Mouse (Mus musculus) liver, adult 2 months (tissue): ENCODE data around the gene Mrps34. TPM values are rescaled to one million over a fixed set of nuclear protein-coding genes. Genes with fewer than 3 reads are reported as not detected.

ENCODE experiments used
- DNase-seq: peaks from one replicate; pipeline ENCODE4 v3.0.0-alpha.2; 2011; ENCODE audit warnings: low read depth, low spot score; ENCODE audit errors: extremely low read depth
- H3K27ac ChIP-seq: fragments of 200-500 bp; replicated peaks from 2 replicates; pipeline ENCODE4 v1.5.1; 2012; ENCODE audit warnings: low read depth, mild to moderate bottlenecking, control low read depth, inconsistent platforms, low read length; ENCODE audit not compliant: insufficient read depth
- H3K27me3 ChIP-seq: fragments of 200-500 bp; 2 replicates; pipeline ENCODE4 v1.6.1; 2012; ENCODE audit warnings: mild to moderate bottlenecking, moderate library complexity, low read length, inconsistent platforms; ENCODE audit not compliant: control insufficient read depth, insufficient read depth
- H3K36me3 ChIP-seq: fragments of 200-500 bp; 2 replicates; pipeline ENCODE4 v1.6.1; 2012; ENCODE audit warnings: low read length, inconsistent platforms; ENCODE audit not compliant: control insufficient read depth, insufficient read depth
- H3K4me1 ChIP-seq: fragments of 200-500 bp; 2 replicates; pipeline ENCODE4 v1.6.1; 2011; ENCODE audit warnings: low read length; ENCODE audit not compliant: control insufficient read depth, insufficient read depth
- H3K4me3 ChIP-seq: fragments of 200-500 bp; 2 replicates; pipeline ENCODE4 v1.5.1; 2011; ENCODE audit warnings: low read depth, mild to moderate bottlenecking, control low read depth, low read length, moderate library complexity; ENCODE audit not compliant: insufficient read depth
- H3K79me2 ChIP-seq: fragments of 200-500 bp; 2 replicates; pipeline ENCODE4 v1.6.1; 2012; ENCODE audit warnings: inconsistent platforms, mild to moderate bottlenecking, low read length, moderate library complexity; ENCODE audit not compliant: control insufficient read depth, insufficient read depth
- H3K9ac ChIP-seq: fragments of 200-500 bp; 2 replicates; pipeline ENCODE4 v1.6.1; 2012; ENCODE audit warnings: low read depth, mild to moderate bottlenecking, control low read depth, inconsistent platforms, low read length
- CTCF ChIP-seq: fragments of 200-500 bp; IDR thresholded peaks from 2 replicates; pipeline ENCODE4 v1.5.1; 2011; ENCODE audit warnings: low read depth, low read length, control low read depth
- POLR2A ChIP-seq: fragments of 200-500 bp; IDR thresholded peaks from 2 replicates; pipeline ENCODE4 v1.6.1; 2011; ENCODE audit warnings: low read length, control low read depth; ENCODE audit not compliant: insufficient read depth; ENCODE audit errors: extremely low read depth
- WGBS: fragments of 180-500 bp; shearing (Covaris S2); methylation state at CpG from one replicate; pipeline ENCODE4 v1.1.7; 2018; 5-methylcytosine and 5-hydroxymethylcytosine counted together
- polyA plus RNA-seq: library from polyadenylated mRNA; depleted of rRNA; stranded (reverse); fragments of >200 nt; gene quantifications from 2 replicates; pipeline ENCODE4 v1.2.3, GENCODE M21; 2012
- total RNA-seq: library from RNA; depleted of rRNA; stranded (reverse); fragments of >200 nt; gene quantifications from 2 replicates; pipeline ENCODE4 v1.2.3, GENCODE M21; 2014

The Mrps34 gene
- total and polyA plus RNA-seq, 2 experiments = 47.5 to 124 TPM

GRCm38 (mm10) chr17:24898041-24898854 lies 3.3 kb downstream of the Mrps34 start:
- H3K4me3 ChIP-seq = no peak overlapping the region
- 89% methylated on average over 4 of the region's 4 CpGs for WGBS

DNA sequence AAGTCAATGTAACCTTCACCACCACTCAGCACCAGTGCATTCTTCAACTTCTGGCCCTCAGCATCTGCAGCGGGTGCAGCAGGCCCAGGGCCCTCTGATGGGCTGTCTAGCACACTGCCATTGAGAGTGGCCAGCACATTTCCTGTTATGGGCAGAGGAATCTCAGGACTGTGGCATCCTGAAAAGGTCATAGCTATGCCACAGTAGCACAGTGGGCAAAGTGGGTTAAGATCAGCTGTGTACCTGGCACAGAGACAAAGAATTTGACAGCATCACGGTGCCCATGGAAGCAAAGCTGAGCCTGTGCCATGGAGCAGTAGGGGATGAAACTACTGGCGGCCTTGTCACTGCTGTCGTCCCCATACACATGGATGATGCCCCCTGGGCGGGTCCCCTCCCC lies 4.2 kb downstream of the Mrps34 start:
- H3K4me1 ChIP-seq = peaks cover 14% of the 10 kb centered on the region
- TF ChIP-seq POLR2A (no peak), CTCF (no peak)
- H3K27me3 ChIP-seq = no peaks in the 10 kb centered on the region
- H3K4me3 ChIP-seq = no peak overlapping the region
- no peak overlapping the region for H3K9ac ChIP-seq
- no peak for DNase-seq
- WGBS = 75% methylated on average over 5 of the region's 5 CpGs
- peaks cover 11% of the 10 kb centered on the region; the same call in 1 of the 2 replicates for H3K79me2 ChIP-seq
- H3K27ac ChIP-seq = no peak overlapping the region
- peaks cover 17% of the 10 kb centered on the region for H3K36me3 ChIP-seq

More at GRCm38 (mm10) chr17:24898041-24898854, 3.3 kb downstream of the Mrps34 start:
- no peak overlapping the region for H3K9ac ChIP-seq
- no peak overlapping the region for H3K27ac ChIP-seq
- peaks cover 14% of the 10 kb centered on the region; the same call in 1 of the 2 replicates for H3K79me2 ChIP-seq
- no peak for DNase-seq
- H3K27me3 ChIP-seq = no peaks in the 10 kb centered on the region
- TF ChIP-seq POLR2A (no peak), CTCF (no peak)
- peaks cover 20% of the 10 kb centered on the region for H3K4me1 ChIP-seq
- H3K36me3 ChIP-seq = peaks cover 10% of the 10 kb centered on the region; the same call in 1 of the 2 replicates

DNA sequence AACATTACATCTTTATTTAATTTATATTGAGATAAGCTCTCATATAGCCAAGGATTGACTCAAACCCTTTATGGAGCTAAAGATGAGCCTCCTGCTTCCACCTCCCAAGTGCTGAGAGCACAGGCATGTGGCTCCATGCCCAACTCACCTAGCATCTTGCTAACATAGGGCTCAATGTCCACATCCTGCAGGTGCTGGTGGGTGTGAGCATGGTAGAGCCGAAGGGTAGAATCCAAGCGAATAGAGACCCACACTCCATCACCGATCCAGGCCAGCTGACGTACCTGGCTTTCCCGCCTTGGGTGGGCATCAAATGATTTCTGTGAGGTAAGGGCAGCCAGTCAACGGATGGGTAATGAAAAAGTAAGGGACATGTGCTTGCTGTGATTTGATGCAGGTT lies 5.1 kb downstream of the Mrps34 start:
- TF ChIP-seq CTCF = no peak
- TF ChIP-seq POLR2A = no peak
- peaks cover 9% of the 10 kb centered on the region; the same call in 1 of the 2 replicates for H3K79me2 ChIP-seq
- H3K27me3 ChIP-seq = no peaks in the 10 kb centered on the region
- WGBS = 94% methylated on average over 6 of the region's 6 CpGs
- H3K4me3 ChIP-seq = no peak overlapping the region
- no peak overlapping the region for H3K9ac ChIP-seq
- peaks cover 11% of the 10 kb centered on the region for H3K4me1 ChIP-seq
- DNase-seq = no peak
- peaks cover 20% of the 10 kb centered on the region for H3K36me3 ChIP-seq
- no peak overlapping the region for H3K27ac ChIP-seq

DNA sequence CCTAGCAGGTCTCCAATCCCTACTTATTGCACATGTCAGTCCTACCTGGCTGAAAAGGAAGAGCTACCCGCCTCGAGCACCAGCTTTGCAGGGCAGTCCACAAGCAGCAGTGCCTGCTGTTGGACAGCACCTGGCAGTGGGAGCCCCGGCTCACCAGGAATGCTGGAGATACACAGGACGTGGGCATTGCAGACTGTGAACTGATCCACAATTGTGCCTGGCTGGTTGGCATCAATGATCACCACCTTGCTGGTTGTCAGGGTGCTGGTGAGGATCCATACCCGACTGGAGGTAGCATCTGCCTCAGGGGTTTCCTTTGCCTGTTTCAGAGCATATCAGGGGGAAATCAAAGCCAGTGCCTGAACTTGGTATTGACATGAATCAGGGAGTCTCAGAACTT lies 7.2 kb downstream of the Mrps34 start:
- H3K36me3 ChIP-seq = peaks cover 29% of the 10 kb centered on the region

GRCm38 (mm10) chr17:24902671-24903474 lies 8.0 kb downstream of the Mrps34 start:
- Histone ChIP-seq H3K27ac (no peak overlapping the region), H3K9ac (no peak overlapping the region), H3K27me3 (no peaks in the 10 kb centered on the region), H3K4me3 (no peak overlapping the region), H3K4me1 (peaks cover 4% of the 10 kb centered on the region; the same call in 1 of the 2 replicates), H3K79me2 (no peaks in the 10 kb centered on the region), H3K36me3 (peaks cover 29% of the 10 kb centered on the region)
- 77% methylated on average over 9 of the region's 9 CpGs for WGBS
- no peak for DNase-seq
- TF ChIP-seq POLR2A = no peak
- TF ChIP-seq CTCF = peak; percentile 56

More for the DNA sequence above, 7.2 kb downstream of the Mrps34 start:
- Histone ChIP-seq H3K27me3 (no peaks in the 10 kb centered on the region), H3K79me2 (no peaks in the 10 kb centered on the region), H3K27ac (no peak overlapping the region), H3K4me3 (no peak overlapping the region), H3K9ac (no peak overlapping the region), H3K4me1 (peaks cover 4% of the 10 kb centered on the region)
- no peak for TF ChIP-seq POLR2A
- 94% methylated on average over 5 of the region's 5 CpGs for WGBS
- DNase-seq = no peak

GRCm38 (mm10) chr17:24903767-24904166 lies 8.9 kb downstream of the Mrps34 start:
- Histone ChIP-seq H3K9ac (no peak overlapping the region), H3K79me2 (no peaks in the 10 kb centered on the region), H3K4me1 (peaks cover 4% of the 10 kb centered on the region; the same call in 1 of the 2 replicates), H3K27ac (no peak overlapping the region), H3K27me3 (no peaks in the 10 kb centered on the region), H3K36me3 (peaks cover 32% of the 10 kb centered on the region), H3K4me3 (no peak overlapping the region)
- TF ChIP-seq POLR2A = no peak
- TF ChIP-seq CTCF = no peak
- no peak for DNase-seq
- WGBS = 93% methylated on average over 9 of the region's 9 CpGs
